Mouse (Mus musculus) spleen, adult 2 months (tissue): ENCODE results near the gene Ripply3. TPM values are rescaled to one million over a fixed set of nuclear protein-coding genes. Genes with fewer than 3 reads are reported as not detected.

Experiments used
- DNase-seq, 2 experiments: peaks; one replicate each; pipeline versions ENCODE4 v3.0.0 to v3.0.0-alpha.2; 2012 to 2021; ENCODE audit warnings: low spot score in 2 of 2, low read depth in 1 of 2
- H3K27ac ChIP-seq: fragments of 200-500 bp; 2 replicates; pipeline ENCODE4 v1.5.1; 2012; ENCODE audit warnings: low read length, inconsistent platforms; ENCODE audit not compliant: insufficient read depth
- H3K27me3 ChIP-seq: fragments of 200-500 bp; 2 replicates; pipeline ENCODE4 v1.6.1; 2012; ENCODE audit warnings: mild to moderate bottlenecking, moderate library complexity, low read length, inconsistent platforms; ENCODE audit not compliant: control insufficient read depth, insufficient read depth
- H3K36me3 ChIP-seq: fragments of 200-500 bp; 2 replicates; pipeline ENCODE4 v1.6.1; 2012; ENCODE audit warnings: mild to moderate bottlenecking, low read length, inconsistent platforms; ENCODE audit not compliant: control insufficient read depth, insufficient read depth
- H3K4me1 ChIP-seq: fragments of 200-500 bp; 2 replicates; pipeline ENCODE4 v1.6.1; 2011; ENCODE audit warnings: inconsistent platforms; ENCODE audit not compliant: control insufficient read depth, insufficient read depth, insufficient read length
- H3K4me3 ChIP-seq: fragments of 200-500 bp; 2 replicates; pipeline ENCODE4 v1.5.1; 2011; ENCODE audit warnings: mild to moderate bottlenecking, inconsistent platforms; ENCODE audit not compliant: insufficient read depth, insufficient read length; ENCODE audit errors: extremely low read depth
- CTCF ChIP-seq: fragments of 200-500 bp; IDR thresholded peaks from 2 replicates; pipeline ENCODE4 v1.5.1; 2011; ENCODE audit warnings: mild to moderate bottlenecking, inconsistent platforms; ENCODE audit not compliant: insufficient read depth, insufficient read length, insufficient replicate concordance; ENCODE audit errors: extremely low read depth
- POLR2A ChIP-seq: fragments of 200-500 bp; IDR thresholded peaks from 2 replicates; pipeline ENCODE4 v1.6.1; 2011; ENCODE audit warnings: low read depth, low read length, inconsistent platforms
- WGBS: fragments of 180-500 bp; shearing (Covaris S2); methylation state at CpG from one replicate; pipeline ENCODE4 v1.1.7; 2018; 5-methylcytosine and 5-hydroxymethylcytosine counted together
- polyA plus RNA-seq: library from polyadenylated mRNA; depleted of rRNA; stranded (reverse); fragments of >200 nt; gene quantifications from 2 replicates; pipeline ENCODE4 v1.2.3, GENCODE M21; 2012

Ripply3 gene
- polyA plus RNA-seq, 1 experiment: 0.71 TPM

DNA sequence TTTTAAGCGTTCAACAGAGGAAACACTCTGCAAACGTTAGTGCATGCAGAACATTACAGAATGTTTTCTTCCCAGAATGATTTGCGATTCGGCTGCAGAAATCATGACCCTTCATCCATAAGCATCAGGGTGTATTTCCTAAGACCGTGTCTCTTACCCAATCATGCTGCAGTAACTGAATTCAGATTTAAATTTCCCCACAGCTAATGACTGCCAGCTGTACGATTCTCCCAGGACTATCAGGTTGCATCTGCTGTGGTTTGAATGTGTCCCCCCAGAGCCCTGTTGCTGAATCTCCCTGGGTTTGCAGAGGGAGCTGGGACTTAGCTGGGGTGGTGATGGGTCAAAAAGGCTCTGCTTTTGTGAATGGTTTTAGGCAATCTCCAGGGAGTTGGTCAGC, 20.3 kb upstream of the Ripply3 start:
- Histone ChIP-seq H3K27me3 (no peaks in the 10 kb centered on the region), H3K4me3 (no peak overlapping the region), H3K36me3 (no peaks in the 10 kb centered on the region), H3K27ac (no peak overlapping the region), H3K4me1 (peaks cover 3% of the 10 kb centered on the region; the same call in 1 of the 2 replicates)
- no peak for DNase-seq
- 73% methylated on average over 6 of the region's 6 CpGs for WGBS
- TF ChIP-seq CTCF: no peak

GRCm38 (mm10) chr16:94309025-94309424, 19.2 kb upstream of the Ripply3 start:
- TF ChIP-seq CTCF (no peak), POLR2A (no peak)
- 95% methylated on average over 4 of the region's 4 CpGs for WGBS
- Histone ChIP-seq H3K4me1 (peaks cover 7% of the 10 kb centered on the region), H3K27me3 (no peaks in the 10 kb centered on the region), H3K4me3 (no peak overlapping the region), H3K36me3 (no peaks in the 10 kb centered on the region), H3K27ac (no peak overlapping the region)
- no peak for DNase-seq

- Histone ChIP-seq H3K4me1 (peaks cover 7% of the 10 kb centered on the region), H3K27ac (no peak overlapping the region), H3K4me3 (no peak overlapping the region), H3K36me3 (no peaks in the 10 kb centered on the region), H3K27me3 (peaks cover 2% of the 10 kb centered on the region; the same call in 1 of the 2 replicates)
- TF ChIP-seq CTCF (no peak), POLR2A (no peak)
- 69% methylated on average over 1 of the region's 1 CpGs for WGBS
- DNase-seq: no peak
Observed at GRCm38 (mm10) chr16:94311416-94311815, 16.8 kb upstream of the Ripply3 start.

DNA sequence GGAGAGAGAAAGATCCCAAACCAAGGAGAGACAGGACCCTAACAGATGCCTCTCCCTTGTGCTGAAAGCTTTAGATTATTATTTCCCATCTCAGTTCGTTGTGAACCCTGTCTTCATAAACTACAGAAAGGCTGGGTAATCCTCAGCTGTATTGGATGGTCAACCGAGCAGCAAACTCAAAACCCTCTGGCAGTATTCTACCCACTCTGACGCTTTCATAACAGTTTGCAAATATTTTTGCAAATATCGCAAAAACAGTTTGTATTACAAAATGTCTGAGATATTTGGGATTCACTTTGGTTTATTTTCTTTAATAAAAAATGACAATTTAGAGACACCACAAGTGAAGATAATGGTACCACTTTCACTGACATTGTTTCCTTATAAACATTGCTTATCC, 16.3 kb upstream of the Ripply3 start:
- Histone ChIP-seq H3K4me3 (no peak overlapping the region), H3K27ac (no peak overlapping the region), H3K27me3 (peaks cover 2% of the 10 kb centered on the region; the same call in 1 of the 2 replicates), H3K36me3 (no peaks in the 10 kb centered on the region), H3K4me1 (peaks cover 7% of the 10 kb centered on the region)
- 77% methylated on average over 4 of the region's 4 CpGs for WGBS
- no peak for DNase-seq
- TF ChIP-seq POLR2A: no peak
- TF ChIP-seq CTCF: no peak

- Histone ChIP-seq H3K36me3 (no peaks in the 10 kb centered on the region), H3K27me3 (peaks cover 2% of the 10 kb centered on the region; the same call in 1 of the 2 replicates), H3K4me3 (peak overlapping the region; percentile 88), H3K27ac (peak overlapping the region; percentile 99), H3K4me1 (peaks cover 7% of the 10 kb centered on the region)
- peak; percentile 65 to 84 for DNase-seq
- no peak for TF ChIP-seq POLR2A
- TF ChIP-seq CTCF: no peak
- WGBS: under 1% methylated on average over 20 of the region's 20 CpGs
Observed at GRCm38 (mm10) chr16:94312663-94313228, 15.5 kb upstream of the Ripply3 start.

DNA sequence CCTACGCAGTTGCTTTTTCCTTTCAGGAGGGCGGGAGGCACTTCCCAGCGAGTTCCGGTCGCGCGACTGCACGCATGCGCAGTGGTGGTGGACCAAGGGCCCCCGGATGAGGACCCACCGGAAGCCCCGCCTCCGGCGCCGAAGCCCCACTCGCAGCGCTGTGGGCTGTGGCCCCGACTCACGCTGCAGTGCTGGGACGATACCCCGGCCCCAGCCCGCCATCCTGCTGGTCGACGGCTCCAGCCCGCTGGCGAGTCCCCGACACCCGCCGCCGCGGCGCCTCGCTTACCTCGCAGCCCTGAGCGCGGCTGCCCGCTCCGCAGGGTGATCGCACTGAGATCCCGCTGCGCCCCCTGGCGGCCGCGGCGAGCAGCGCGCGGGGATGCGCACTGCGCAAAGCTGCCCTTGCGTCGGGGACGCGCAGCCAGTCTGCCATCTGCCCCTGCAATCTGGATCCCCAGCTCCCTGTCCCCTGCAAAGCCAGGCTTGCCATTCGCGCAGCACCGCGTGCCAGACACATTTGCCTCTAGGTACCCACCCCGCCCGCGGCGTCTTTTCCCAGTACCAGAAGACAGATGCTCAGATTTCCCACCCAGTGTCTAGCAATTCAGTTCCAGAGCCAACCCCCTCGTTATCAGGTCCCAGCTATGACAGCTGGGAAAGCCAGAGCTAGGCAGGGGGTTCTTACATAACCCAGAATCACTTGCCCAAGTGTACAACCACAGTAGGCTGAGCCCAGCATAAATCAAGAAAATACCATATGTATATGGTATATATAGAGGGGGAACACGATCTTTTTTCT, 14.8 kb upstream of the Ripply3 start, which contains the start of gene Hlcs:
Gene Hlcs, minus strand, starts transcription at position 343 of the 802 bp plus-strand sequence.
- DNase-seq: peak; percentile 92 to 98
- peak within 1 kb of the TSS; percentile 88 for H3K4me3 ChIP-seq
- WGBS: 2% methylated on average over 63 of the region's 64 CpGs

More for the DNA sequence above, 14.8 kb upstream of the Ripply3 start, which contains the start of gene Hlcs:
- TF ChIP-seq POLR2A (peak; percentile 74), CTCF (peak; percentile 91)
- H3K27ac ChIP-seq: peak within 1 kb of the TSS; percentile 99
- peaks cover 2% of the 10 kb centered on the region; the same call in 1 of the 2 replicates for H3K27me3 ChIP-seq
- no peaks in the 10 kb centered on the region for H3K36me3 ChIP-seq
- peaks cover 7% of the 10 kb centered on the region for H3K4me1 ChIP-seq
